Mouse (Mus musculus) cortical plate, adult 2 months (tissue): ENCODE measurements around the gene Ywhaq. TPM values are rescaled to one million over a fixed set of nuclear protein-coding genes. Genes with fewer than 3 reads are reported as not detected.
A peak's percentile ranks its signal among the peaks of the same experiment; 100 is the strongest.

ENCODE experiments used
- H3K27ac ChIP-seq: fragments of 200-500 bp; 2 replicates; pipeline ENCODE4 v1.5.1; 2012; ENCODE audit warnings: low read length, control low read depth, inconsistent platforms; ENCODE audit not compliant: insufficient read depth
- H3K4me1 ChIP-seq: fragments of 200-500 bp; 2 replicates; pipeline ENCODE4 v1.6.1; 2011; ENCODE audit warnings: low read length; ENCODE audit not compliant: control insufficient read depth, insufficient read depth
- H3K4me3 ChIP-seq: fragments of 200-500 bp; 2 replicates; pipeline ENCODE4 v1.5.1; 2011; ENCODE audit warnings: mild to moderate bottlenecking, low read length, control low read depth; ENCODE audit not compliant: insufficient read depth
- CTCF ChIP-seq: fragments of 200-500 bp; IDR thresholded peaks from 2 replicates; pipeline ENCODE4 v1.5.1; 2011; ENCODE audit warnings: mild to moderate bottlenecking, control low read depth, low read length; ENCODE audit not compliant: insufficient read depth; ENCODE audit errors: extremely low read depth
- POLR2A ChIP-seq: fragments of 200-500 bp; IDR thresholded peaks from 2 replicates; pipeline ENCODE4 v1.6.1; 2011; ENCODE audit warnings: mild to moderate bottlenecking, low read length, control low read depth; ENCODE audit not compliant: insufficient read depth; ENCODE audit errors: extremely low read depth
- polyA plus RNA-seq: library from polyadenylated mRNA; depleted of rRNA; stranded (reverse); fragments of >200 nt; gene quantifications from 2 replicates; pipeline ENCODE4 v1.2.3, GENCODE M21; 2012; rRNA removed

Gene Ywhaq
- 330 and 331 TPM in 2 replicates for polyA plus RNA-seq

- H3K4me1 ChIP-seq = peaks cover 5% of the 10 kb centered on the region; the same call in 1 of the 2 replicates
- TF ChIP-seq POLR2A = peak; percentile 97
- no peak for TF ChIP-seq CTCF
- peak within 1 kb of the TSS; percentile 98 for H3K27ac ChIP-seq
- H3K4me3 ChIP-seq = peak within 1 kb of the TSS; percentile 61
Measured at GRCm38 (mm10) chr12:21417100-21418070, at the start of gene Ywhaq. TSS of gene Ywhaq (minus strand) at chr12:21417637.

DNA sequence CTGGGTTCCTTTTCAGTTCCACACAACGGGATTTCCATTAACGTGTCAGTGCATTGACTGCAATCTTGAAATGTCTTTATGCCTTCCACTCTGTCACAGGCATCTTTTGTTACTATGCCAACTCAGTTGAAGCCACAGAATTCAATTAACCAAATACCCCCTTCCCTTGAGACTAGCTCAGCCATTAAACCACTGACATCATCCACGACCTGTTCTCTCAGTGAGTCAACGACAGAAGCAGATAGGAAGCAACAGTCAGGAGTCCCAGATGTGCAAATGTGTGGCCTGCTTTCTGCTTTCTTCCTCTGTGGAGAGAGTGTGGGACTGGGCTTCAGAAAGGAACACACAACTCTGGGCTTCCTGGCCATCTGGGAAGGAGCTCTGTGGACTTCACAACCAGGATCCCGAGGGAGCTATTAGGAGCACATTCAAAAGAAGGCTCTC, 46.0 kb upstream of the Ywhaq start:
- no peak for TF ChIP-seq CTCF
- no peak for TF ChIP-seq POLR2A
- Histone ChIP-seq H3K27ac (no peak overlapping the region), H3K4me3 (no peak overlapping the region)

DNA sequence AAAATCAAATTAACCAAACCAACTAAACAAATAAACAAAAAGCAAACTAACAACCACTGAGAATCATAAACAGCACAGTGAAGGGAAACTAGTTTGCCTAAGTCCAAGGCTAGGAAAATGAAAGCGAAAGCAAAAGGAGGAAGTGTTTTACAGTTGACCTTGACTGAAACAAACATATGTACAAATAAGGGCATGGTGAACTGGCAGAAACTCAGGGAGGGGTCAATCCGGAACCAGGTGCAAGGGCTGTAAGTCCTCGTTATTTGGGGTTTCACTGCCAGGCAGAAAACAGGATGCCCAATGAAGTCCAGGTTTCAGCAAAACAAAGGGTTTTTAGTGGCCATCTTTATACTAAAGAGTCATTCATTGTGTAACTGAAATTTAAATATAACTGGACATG, 45.2 kb upstream of the Ywhaq start:
- no peaks in the 10 kb centered on the region for H3K4me1 ChIP-seq
- H3K27ac ChIP-seq = no peak overlapping the region
- TF ChIP-seq CTCF (no peak), POLR2A (no peak)
- no peak overlapping the region for H3K4me3 ChIP-seq

More for the DNA sequence above, 46.0 kb upstream of the Ywhaq start:
- H3K4me1 ChIP-seq = no peaks in the 10 kb centered on the region

DNA sequence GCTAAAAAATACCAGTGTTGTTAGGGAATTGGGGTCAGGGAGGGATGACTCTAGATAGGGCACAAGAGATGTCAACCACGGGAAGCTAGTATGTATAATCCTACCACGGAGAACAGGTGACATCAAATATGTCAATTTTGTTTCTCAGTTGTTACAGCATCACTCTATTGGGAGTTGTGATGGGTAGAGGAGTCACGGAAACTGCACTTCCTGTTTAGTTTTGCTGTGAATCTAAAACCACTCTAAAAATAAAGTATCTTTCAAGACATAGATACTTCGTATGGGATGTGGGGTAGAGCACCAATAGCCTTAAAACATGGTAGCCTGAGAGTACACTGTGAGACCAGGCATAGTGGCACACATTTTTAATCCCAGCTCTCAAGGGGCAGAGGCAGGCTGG, 42.2 kb upstream of the Ywhaq start:
- H3K4me1 ChIP-seq = no peaks in the 10 kb centered on the region
- TF ChIP-seq CTCF = no peak
- TF ChIP-seq POLR2A = no peak
- no peak overlapping the region for H3K27ac ChIP-seq
- no peak overlapping the region for H3K4me3 ChIP-seq

DNA sequence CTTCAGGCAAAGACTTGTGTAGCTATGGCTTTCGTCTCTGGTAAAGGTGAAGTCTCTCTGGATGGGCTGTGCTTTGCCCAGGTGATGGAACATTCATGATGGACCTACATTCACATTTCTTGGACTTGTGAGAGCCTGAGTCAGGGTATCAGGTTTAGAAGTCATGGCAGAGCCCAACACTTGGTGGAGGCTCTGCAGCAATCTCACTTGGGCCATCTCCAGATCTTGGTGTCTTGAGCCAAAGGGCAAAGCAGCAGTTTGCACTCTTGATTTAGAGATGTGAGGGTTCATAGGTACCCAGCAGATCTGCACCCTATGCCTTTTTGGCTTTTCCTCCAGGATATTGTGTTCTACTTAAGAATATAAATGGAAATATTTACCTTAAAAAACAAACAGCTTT, 38.6 kb upstream of the Ywhaq start:
- TF ChIP-seq CTCF (no peak), POLR2A (no peak)
- Histone ChIP-seq H3K27ac (no peak overlapping the region), H3K4me1 (no peaks in the 10 kb centered on the region), H3K4me3 (no peak overlapping the region)

DNA sequence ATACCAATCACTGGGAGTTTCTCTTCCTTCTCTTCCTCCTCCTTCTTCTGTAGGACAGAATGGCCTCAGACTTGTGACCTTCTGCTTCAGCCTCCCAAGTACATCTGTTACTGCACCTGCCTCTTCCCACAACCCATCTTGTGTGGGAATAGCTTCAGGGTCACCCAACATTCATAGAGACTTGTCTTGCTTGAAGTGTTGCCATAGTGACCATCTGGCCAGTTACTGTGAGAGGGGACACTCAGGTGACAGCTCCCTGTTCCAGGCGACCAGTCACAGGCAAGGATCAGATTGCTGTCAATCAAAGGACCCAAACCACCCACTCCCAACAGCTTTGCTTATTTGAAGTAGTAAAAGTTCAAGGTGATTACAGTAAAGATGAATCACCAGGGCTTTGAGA, 34.3 kb upstream of the Ywhaq start:
- no peak overlapping the region for H3K4me3 ChIP-seq
- H3K27ac ChIP-seq = no peak overlapping the region
- no peaks in the 10 kb centered on the region for H3K4me1 ChIP-seq
- no peak for TF ChIP-seq POLR2A
- no peak for TF ChIP-seq CTCF

GRCm38 (mm10) chr12:21451351-21451750, 33.9 kb upstream of the Ywhaq start:
- no peak overlapping the region for H3K27ac ChIP-seq
- no peak overlapping the region for H3K4me3 ChIP-seq
- TF ChIP-seq POLR2A = no peak
- TF ChIP-seq CTCF = no peak
- H3K4me1 ChIP-seq = no peaks in the 10 kb centered on the region

DNA sequence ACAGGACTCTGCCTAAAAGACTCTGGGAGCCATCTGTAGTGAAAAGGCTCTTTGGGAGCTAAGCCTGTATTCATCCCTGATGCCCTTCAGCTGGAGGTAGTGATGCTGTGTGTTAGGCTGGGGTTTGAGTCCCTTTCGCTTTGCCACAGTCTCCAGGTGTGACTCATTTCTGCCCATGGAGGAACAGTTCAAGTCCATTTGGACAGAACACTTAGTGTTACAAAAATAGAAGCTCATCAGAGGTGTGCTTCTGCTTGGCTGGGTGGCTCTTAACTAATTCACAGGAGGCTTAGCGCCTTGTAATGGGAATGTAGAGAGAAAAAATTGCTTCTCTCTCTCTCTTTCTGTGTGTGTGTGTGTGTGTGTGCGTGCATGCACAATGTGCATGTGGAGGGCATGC, 26.3 kb upstream of the Ywhaq start:
- TF ChIP-seq POLR2A (no peak), CTCF (no peak)
- H3K4me3 ChIP-seq = no peak overlapping the region
- H3K27ac ChIP-seq = no peak overlapping the region

DNA sequence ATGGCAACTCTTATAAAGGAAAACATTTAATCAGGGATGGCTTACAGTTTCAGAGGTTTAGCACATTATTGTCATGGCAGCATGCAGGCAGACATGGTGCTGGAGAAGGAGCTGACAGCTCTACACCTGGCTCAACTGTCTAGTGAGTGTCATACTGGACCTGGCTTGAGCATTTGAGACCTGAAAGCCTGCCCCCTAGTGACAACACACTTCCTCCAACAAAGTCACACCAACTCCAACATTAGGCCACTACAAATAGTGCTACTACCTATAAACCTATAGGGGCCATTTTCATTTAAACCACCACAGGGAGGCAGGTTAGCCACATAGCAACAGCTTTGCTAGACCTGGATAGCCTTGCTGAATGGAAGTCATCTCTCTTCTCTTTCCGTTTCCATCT, 24.4 kb upstream of the Ywhaq start:
- TF ChIP-seq POLR2A (no peak), CTCF (no peak)

More for the DNA sequence above, 26.3 kb upstream of the Ywhaq start:
- H3K4me1 ChIP-seq = no peaks in the 10 kb centered on the region

GRCm38 (mm10) chr12:21439428-21439827, 22.0 kb upstream of the Ywhaq start:
- H3K4me3 ChIP-seq = no peak overlapping the region
- H3K4me1 ChIP-seq = no peaks in the 10 kb centered on the region
- peak overlapping the region; percentile 77; the same call in 1 of the 2 replicates for H3K27ac ChIP-seq
- TF ChIP-seq POLR2A (no peak), CTCF (no peak)

More for the DNA sequence above, 24.4 kb upstream of the Ywhaq start:
- Histone ChIP-seq H3K4me1 (no peaks in the 10 kb centered on the region), H3K27ac (no peak overlapping the region), H3K4me3 (no peak overlapping the region)
